Mouse (Mus musculus): Measurements from ENCODE around the gene Mllt11. TPM values are rescaled to one million over a fixed set of nuclear protein-coding genes. Genes with fewer than 3 reads are reported as not detected.

Mllt11 gene
- polyA plus RNA-seq, 1 experiment from 2014 or later = 116 TPM

DNA sequence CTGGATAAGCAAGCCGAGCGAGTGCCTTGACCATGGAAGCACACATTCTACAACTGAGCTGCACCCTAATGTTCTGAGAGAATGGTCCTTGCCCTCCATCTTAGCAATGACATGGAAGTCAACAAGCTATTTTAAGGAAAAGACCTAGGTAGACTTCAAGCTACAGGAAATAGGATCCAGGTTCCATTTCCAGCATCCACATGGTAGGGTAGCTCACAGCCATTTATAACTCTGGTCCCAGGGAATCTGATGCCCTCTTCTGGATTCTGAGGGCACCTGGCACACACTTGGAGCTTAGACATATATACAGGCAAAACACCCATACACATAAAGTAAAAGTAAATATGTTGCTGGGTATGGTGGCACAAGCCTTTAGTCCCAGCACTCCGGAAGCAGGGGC, 34.1 kb upstream of the Mllt11 start:
- Histone ChIP-seq H3K36me3 (peaks cover 40% of the 10 kb centered on the region), H3K9me3 (replicated peaks) (no peaks in the 10 kb centered on the region), H3K4me2 (replicated peaks) (no peak overlapping the region), H3K27ac (no peak overlapping the region), H3K4me3 (no peak overlapping the region), H3K4me1 (no peaks in the 10 kb centered on the region), H3K27me3 (no peaks in the 10 kb centered on the region), H3K9ac (no peak overlapping the region)
- WGBS = 94% methylated on average over 3 of the region's 3 CpGs
- ATAC-seq (ENCODE audit: low FRiP score) = no peak

DNA sequence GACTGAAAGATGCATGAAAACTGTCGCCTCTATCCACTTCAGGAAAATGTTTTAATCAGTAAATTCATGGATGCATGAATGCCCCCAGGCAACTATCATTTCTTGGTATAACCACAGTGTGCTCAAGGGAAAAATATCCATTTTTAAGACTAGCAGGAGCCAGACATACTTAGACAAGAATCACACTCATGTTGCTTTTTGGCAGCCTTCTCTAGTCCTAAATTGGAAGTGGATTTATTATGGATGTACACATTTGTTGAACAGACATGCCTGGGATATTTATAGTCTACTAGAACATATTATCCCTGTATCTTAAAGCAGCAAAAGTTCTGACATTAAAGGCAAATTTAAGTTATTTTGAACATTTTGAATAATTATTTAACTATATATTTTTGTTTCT, 32.8 kb upstream of the Mllt11 start:
- Histone ChIP-seq H3K4me3 (no peak overlapping the region), H3K27ac (no peak overlapping the region), H3K36me3 (peaks cover 50% of the 10 kb centered on the region), H3K9me3 (replicated peaks) (no peaks in the 10 kb centered on the region), H3K4me2 (replicated peaks) (no peak overlapping the region), H3K27me3 (no peaks in the 10 kb centered on the region), H3K4me1 (no peaks in the 10 kb centered on the region), H3K9ac (no peak overlapping the region)
- 79% methylated on average over 1 of the region's 1 CpGs for WGBS
- ATAC-seq (ENCODE audit: low FRiP score) = no peak

- no peaks in the 10 kb centered on the region for H3K27me3 ChIP-seq
- H3K9ac ChIP-seq = no peak overlapping the region
- H3K4me3 ChIP-seq = no peak overlapping the region
- no peak; the same call in 1 of the 2 replicates for ATAC-seq (ENCODE audit: low FRiP score)
- no peaks in the 10 kb centered on the region for H3K4me1 ChIP-seq
- H3K36me3 ChIP-seq = peaks cover 63% of the 10 kb centered on the region
- H3K9me3 ChIP-seq (replicated peaks) = no peaks in the 10 kb centered on the region
- H3K27ac ChIP-seq = no peak overlapping the region
- H3K4me2 ChIP-seq (replicated peaks) = no peak overlapping the region
- 50% methylated on average over 11 of the region's 11 CpGs for WGBS
Observed at GRCm38 (mm10) chr3:95263089-95263739, 31.2 kb upstream of the Mllt11 start.

- Histone ChIP-seq H3K27ac (no peak overlapping the region), H3K4me3 (no peak overlapping the region), H3K4me2 (replicated peaks) (no peak overlapping the region), H3K36me3 (peaks cover 64% of the 10 kb centered on the region), H3K9ac (no peak overlapping the region), H3K9me3 (replicated peaks) (no peaks in the 10 kb centered on the region), H3K27me3 (no peaks in the 10 kb centered on the region), H3K4me1 (no peaks in the 10 kb centered on the region)
- WGBS = 89% methylated on average over 4 of the region's 4 CpGs
- no peak for ATAC-seq (ENCODE audit: low FRiP score)
Observed at GRCm38 (mm10) chr3:95261975-95262374, 30.0 kb upstream of the Mllt11 start.

DNA sequence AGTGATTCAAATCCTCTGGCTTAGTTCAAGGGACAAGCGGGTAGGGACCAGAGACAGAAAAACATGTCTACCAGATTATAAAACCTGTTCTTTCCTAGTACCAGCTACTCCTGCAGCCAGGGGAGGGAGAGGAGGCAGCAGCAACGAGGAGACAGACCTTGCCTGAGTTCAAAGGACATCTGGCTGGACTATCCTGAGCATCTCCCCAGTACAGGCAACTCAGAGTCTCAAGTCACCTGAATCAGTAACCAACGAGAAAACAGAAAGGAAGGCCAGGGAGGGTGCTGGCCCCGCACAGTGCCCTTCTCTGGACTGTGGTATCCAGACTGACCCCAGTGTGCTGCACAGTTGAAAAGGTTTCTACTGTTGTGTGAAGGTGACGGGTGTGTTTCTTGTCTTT, 25.0 kb upstream of the Mllt11 start:
- Histone ChIP-seq H3K4me3 (no peak overlapping the region), H3K27me3 (no peaks in the 10 kb centered on the region), H3K9ac (no peak overlapping the region), H3K27ac (no peak overlapping the region), H3K9me3 (replicated peaks) (no peaks in the 10 kb centered on the region), H3K4me1 (no peaks in the 10 kb centered on the region), H3K36me3 (peaks cover 86% of the 10 kb centered on the region), H3K4me2 (replicated peaks) (no peak overlapping the region)
- WGBS = 87% methylated on average over 5 of the region's 5 CpGs
- ATAC-seq (ENCODE audit: low FRiP score) = no peak

GRCm38 (mm10) chr3:95250783-95251424, 18.9 kb upstream of the Mllt11 start, which contains the start of gene Bnipl:
Bnipl (minus strand) TSS chr3:95251193.
- Histone ChIP-seq H3K4me1 (no peaks in the 10 kb centered on the region), H3K36me3 (peaks cover 40% of the 10 kb centered on the region), H3K4me3 (no peak within 1 kb of the TSS), H3K27me3 (no peaks in the 10 kb centered on the region), H3K4me2 (replicated peaks) (no peak within 1 kb of the TSS), H3K9me3 (replicated peaks) (no peaks in the 10 kb centered on the region), H3K27ac (no peak within 1 kb of the TSS), H3K9ac (no peak within 1 kb of the TSS)
- no peak for ATAC-seq (ENCODE audit: low FRiP score)
- 62% methylated on average over 7 of the region's 7 CpGs for WGBS

DNA sequence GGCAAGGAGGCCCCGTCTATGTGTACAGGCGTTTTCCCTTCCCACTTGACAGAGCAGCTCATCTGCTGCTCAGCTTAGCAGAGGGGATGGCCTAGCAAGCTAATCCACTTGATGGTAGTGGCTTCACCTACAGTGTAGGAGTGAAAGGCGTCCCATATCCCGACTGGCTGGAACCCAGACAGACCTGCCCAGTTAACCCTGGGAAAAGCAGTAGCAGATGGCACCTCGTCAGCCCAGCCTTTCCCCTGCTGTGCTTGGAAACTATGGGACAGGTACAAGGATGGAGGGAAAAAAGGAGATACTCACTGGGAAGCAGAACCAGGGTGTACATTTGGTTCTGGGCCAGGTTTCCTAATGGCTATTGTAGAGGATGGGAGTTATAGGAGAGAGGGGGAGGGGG, 18.4 kb upstream of the Mllt11 start:
- ATAC-seq (ENCODE audit: low FRiP score) = no peak
- H3K27ac ChIP-seq = no peak overlapping the region
- WGBS = 80% methylated on average over 5 of the region's 5 CpGs
- no peak overlapping the region for H3K4me2 ChIP-seq (replicated peaks)
- no peaks in the 10 kb centered on the region for H3K9me3 ChIP-seq (replicated peaks)
- peaks cover 39% of the 10 kb centered on the region for H3K36me3 ChIP-seq
- no peaks in the 10 kb centered on the region for H3K4me1 ChIP-seq
- H3K9ac ChIP-seq = no peak overlapping the region
- no peak overlapping the region for H3K4me3 ChIP-seq
- H3K27me3 ChIP-seq = no peaks in the 10 kb centered on the region

DNA sequence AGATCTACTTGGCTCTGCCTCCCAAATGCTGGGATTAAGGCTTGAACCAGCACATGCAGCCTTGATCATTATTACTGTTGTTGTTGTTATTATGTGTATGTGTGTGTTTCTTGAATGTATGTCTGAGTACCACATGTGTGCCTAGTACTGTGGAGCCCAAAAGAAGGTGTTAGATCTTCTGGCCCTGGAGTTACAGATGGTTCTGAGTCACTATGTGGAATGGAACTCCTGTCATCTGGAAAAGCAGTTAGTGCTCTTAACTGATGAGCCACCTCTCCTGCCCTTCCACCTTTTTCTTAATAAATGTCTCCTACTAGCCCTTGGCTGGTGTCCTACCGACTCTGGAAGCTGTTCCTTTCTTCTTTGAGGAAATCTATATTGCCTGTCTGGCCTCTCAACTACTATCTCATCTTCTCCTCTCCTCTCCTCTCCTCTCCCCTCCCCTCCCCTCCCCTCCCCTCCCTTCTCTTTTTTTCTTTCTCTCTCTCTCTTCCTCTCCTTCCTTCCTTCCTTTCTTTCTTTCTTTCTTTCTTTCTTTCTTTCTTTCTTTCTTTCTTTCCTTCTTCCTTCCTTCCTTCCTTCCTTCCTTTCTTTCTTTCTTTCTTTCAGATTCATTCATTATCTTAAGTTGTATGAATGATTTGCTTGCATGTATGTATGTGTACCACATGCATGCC, 15.8 kb upstream of the Mllt11 start:
- no peaks in the 10 kb centered on the region for H3K4me1 ChIP-seq
- H3K9me3 ChIP-seq (replicated peaks) = no peaks in the 10 kb centered on the region
- H3K27me3 ChIP-seq = no peaks in the 10 kb centered on the region
- peaks cover 20% of the 10 kb centered on the region for H3K36me3 ChIP-seq
- H3K27ac ChIP-seq = no peak overlapping the region
- WGBS = 73% methylated on average over 1 of the region's 1 CpGs
- no peak overlapping the region for H3K4me2 ChIP-seq (replicated peaks)
- ATAC-seq (ENCODE audit: low FRiP score) = no peak
- no peak overlapping the region for H3K4me3 ChIP-seq
- H3K9ac ChIP-seq = no peak overlapping the region

DNA sequence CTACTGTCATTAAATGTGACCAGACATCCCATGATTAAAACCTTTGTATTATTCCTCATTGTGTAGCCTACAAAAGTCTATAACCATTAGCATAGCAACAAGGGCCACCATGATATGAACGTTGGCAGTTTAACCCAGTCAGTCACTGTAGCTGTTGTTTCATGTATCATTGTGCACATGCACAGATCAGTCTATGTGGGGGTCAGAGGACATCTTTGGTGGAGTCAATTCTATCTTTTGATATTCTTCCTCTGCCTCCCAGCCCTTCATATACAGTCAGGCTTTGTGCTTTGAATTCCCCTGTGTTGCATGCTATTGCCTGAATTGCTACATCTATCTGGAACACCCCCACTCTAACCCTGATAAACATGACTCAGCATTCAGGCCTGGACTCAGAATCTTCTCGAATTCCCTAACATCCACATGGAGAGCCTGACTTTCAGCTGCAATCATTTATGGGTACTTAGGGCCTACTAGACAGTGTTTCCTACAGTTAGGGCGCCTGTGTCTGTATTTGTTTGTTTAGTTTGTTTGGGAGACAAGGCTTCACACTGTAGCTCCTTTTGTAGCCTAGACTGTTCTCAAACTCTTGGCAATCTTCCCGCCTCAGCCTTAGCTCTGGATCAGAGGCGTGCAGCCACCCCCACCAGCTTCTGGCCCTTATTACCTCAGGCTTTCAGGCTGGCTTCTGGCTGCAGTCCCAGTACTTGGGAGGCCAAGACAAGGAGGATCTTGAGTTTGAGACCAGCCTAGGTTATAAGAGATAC, 14.7 kb upstream of the Mllt11 start:
- Histone ChIP-seq H3K27ac (no peak overlapping the region), H3K9me3 (replicated peaks) (no peaks in the 10 kb centered on the region), H3K4me1 (no peaks in the 10 kb centered on the region), H3K36me3 (peaks cover 11% of the 10 kb centered on the region; the same call in 1 of the 2 replicates), H3K27me3 (no peaks in the 10 kb centered on the region), H3K4me2 (replicated peaks) (no peak overlapping the region), H3K9ac (no peak overlapping the region), H3K4me3 (no peak overlapping the region)
- WGBS = 88% methylated on average over 5 of the region's 5 CpGs
- no peak for ATAC-seq (ENCODE audit: low FRiP score)

- WGBS = 92% methylated on average over 2 of the region's 2 CpGs
- Histone ChIP-seq H3K4me2 (replicated peaks) (no peak overlapping the region), H3K27me3 (no peaks in the 10 kb centered on the region), H3K9me3 (replicated peaks) (no peaks in the 10 kb centered on the region), H3K36me3 (peaks cover 13% of the 10 kb centered on the region; the same call in 1 of the 2 replicates), H3K9ac (no peak overlapping the region), H3K4me1 (no peaks in the 10 kb centered on the region), H3K27ac (no peak overlapping the region), H3K4me3 (no peak overlapping the region)
- no peak for ATAC-seq (ENCODE audit: low FRiP score)
Observed at GRCm38 (mm10) chr3:95243086-95243485, 11.1 kb upstream of the Mllt11 start.

- H3K36me3 ChIP-seq = peaks cover 29% of the 10 kb centered on the region
- no peak within 1 kb of the TSS for H3K9ac ChIP-seq
- no peaks in the 10 kb centered on the region for H3K9me3 ChIP-seq (replicated peaks)
- ATAC-seq (ENCODE audit: low FRiP score) = no peak
- no peak within 1 kb of the TSS for H3K27ac ChIP-seq
- H3K4me2 ChIP-seq (replicated peaks) = no peak within 1 kb of the TSS
- no peaks in the 10 kb centered on the region for H3K27me3 ChIP-seq
- no peak within 1 kb of the TSS for H3K4me3 ChIP-seq
- no peaks in the 10 kb centered on the region for H3K4me1 ChIP-seq
- 81% methylated on average over 7 of the region's 7 CpGs for WGBS
Observed at GRCm38 (mm10) chr3:95241498-95241897, 9.5 kb upstream of the Mllt11 start, which contains the start of gene Gm128. Gm128 (minus strand) TSS chr3:95241598.

DNA sequence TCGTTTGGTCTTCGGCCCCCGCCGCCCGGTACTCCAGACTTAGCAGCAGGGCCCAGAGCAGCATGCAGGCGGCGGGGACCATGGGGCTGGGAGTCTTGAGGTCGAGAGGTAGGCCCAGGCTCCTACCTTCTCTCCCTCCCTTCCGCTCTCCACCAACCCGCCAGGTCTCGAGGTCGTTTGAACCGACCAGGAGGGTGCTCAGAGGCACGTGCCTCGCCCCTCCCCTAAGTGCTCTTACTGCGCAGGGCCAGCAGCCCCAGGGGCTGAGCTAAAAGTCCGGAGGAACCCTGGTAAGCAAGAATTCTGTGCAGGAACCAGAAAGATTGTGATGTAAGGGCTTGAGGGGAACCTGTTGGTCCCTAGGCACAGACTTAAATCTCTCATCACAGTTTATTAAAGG, 8.9 kb upstream of the Mllt11 start:
- Histone ChIP-seq H3K9me3 (replicated peaks) (no peaks in the 10 kb centered on the region), H3K4me3 (no peak overlapping the region), H3K4me1 (no peaks in the 10 kb centered on the region), H3K27me3 (no peaks in the 10 kb centered on the region), H3K4me2 (replicated peaks) (no peak overlapping the region), H3K27ac (no peak overlapping the region), H3K9ac (no peak overlapping the region), H3K36me3 (peaks cover 35% of the 10 kb centered on the region)
- no peak for ATAC-seq (ENCODE audit: low FRiP score)
- 34% methylated on average over 17 of the region's 17 CpGs for WGBS

All from hindbrain, embryonic 12.5 days (tissue).